Mouse (Mus musculus) layer of hippocampus, adult 9-10 months (tissue): ENCODE data around the gene Gm21954.
A peak's percentile ranks its signal among the peaks of the same experiment; 100 is the strongest.

Experiments used
- DNase-seq: peaks from one replicate; pipeline ENCODE4 v3.0.0; 2022; ENCODE audit warnings: low spot score

Gene Gm21954

DNA sequence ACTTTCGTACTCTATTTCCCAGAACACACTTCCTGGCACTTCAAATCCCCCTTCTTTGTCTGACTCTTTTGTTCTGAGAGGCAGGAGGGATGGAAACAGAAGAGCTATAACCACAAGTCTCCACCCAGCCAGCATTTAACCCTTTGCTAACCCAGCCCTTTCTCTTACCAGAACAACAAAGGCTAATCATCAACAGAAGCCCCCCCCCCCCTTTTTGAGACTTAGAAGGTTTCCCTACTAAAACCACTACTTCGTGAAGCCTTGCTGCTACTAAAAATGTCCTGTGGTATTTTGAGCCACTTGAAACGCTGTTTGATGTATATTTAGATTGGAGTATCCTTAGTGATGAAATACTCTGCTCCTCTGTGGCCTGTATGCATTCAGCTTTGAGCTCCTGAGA, 52.7 kb downstream of the Gm21954 start:
- no peak for DNase-seq

DNA sequence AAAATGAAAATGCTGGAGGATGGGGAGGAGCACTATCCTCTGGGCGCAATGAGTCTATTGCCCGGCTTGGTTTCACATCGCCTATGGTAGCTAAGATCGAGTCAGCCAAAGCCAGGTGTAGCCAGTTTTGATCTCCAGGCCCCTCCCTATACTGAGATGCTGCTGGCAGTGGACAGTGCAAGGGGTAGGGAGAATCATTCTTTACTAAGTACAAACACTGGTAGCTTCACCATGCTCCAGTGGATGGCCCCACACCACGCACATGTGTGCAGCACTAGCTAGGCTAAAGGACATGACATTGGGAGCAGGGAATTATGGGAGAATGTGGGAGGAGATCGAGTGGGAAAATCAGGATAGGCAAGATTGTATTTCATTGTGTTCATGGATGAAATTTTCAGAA, 53.2 kb downstream of the Gm21954 start:
- DNase-seq = no peak

DNA sequence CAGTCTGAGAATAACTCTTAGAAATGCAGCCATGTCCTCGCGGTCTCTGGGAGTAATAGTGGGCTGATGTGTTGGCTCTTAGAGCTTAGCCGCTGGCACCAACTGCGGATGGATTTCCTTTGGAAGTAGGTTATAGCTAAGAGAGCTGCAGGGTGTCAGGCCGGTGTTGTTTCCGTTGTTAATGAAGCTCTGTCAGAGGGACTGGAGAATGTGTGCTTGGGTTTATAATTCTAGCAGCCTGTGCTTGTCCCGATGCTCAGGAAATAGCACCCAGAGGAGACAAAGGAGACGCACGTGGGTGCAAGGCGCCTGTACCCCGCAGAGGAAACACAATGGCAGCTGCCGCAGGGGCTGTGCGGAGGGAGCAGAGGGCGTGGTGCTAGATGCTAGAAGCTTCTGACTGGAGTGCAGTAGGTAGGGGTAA, 56.5 kb downstream of the Gm21954 start:
- DNase-seq = peak; percentile 49
